Mouse (Mus musculus) hindbrain, postnatal 0 days (tissue): ENCODE measurements around the gene Ifitm6. TPM values are rescaled to one million over a fixed set of nuclear protein-coding genes. Genes with fewer than 3 reads are reported as not detected.

Experiments used
- ATAC-seq: fragments of 200-750 bp; cut with Nextera tagmentation; 2 replicates; pipeline ENCODE4 v1.8.0; 2017; ENCODE audit warnings: mild to moderate bottlenecking, moderate TSS enrichment, moderate library complexity
- DNase-seq: peaks from one replicate; pipeline ENCODE4 v3.0.0-alpha.2; 2015; ENCODE audit warnings: low spot score
- H3K27ac ChIP-seq: fragments of 300-500 bp; sonication (generic); 2 replicates; pipeline ENCODE4 v1.5.1; 2014; ENCODE audit warnings: mild to moderate bottlenecking
- H3K27me3 ChIP-seq: fragments of 300-500 bp; sonication (generic); 2 replicates; pipeline ENCODE4 v1.6.1; 2014; ENCODE audit warnings: low read length, mixed read lengths; ENCODE audit not compliant: insufficient read depth
- H3K36me3 ChIP-seq: fragments of 300-500 bp; sonication (generic); 2 replicates; pipeline ENCODE4 v1.6.1; 2014; ENCODE audit warnings: low read length, mixed read lengths; ENCODE audit not compliant: insufficient read depth
- H3K4me1 ChIP-seq: fragments of 300-500 bp; sonication (generic); 2 replicates; pipeline ENCODE4 v1.6.1; 2014; ENCODE audit warnings: antibody characterized with exemption, low read length, mixed read lengths; ENCODE audit not compliant: insufficient read depth
- H3K4me2 ChIP-seq: fragments of 300-500 bp; sonication (generic); 2 replicates; pipeline ENCODE4 v1.6.1; 2014; ENCODE audit warnings: low read depth, mild to moderate bottlenecking, low read length, moderate library complexity, mixed read lengths
- H3K4me3 ChIP-seq: fragments of 300-500 bp; sonication (generic); 2 replicates; pipeline ENCODE4 v1.5.1; 2014; ENCODE audit warnings: low read length
- H3K9ac ChIP-seq: fragments of 300-500 bp; sonication (generic); replicated peaks from 2 replicates; pipeline ENCODE4 v1.6.1; 2014; ENCODE audit warnings: mild to moderate bottlenecking, low read length, moderate library complexity, mixed read lengths
- H3K9me3 ChIP-seq: fragments of 300-500 bp; sonication (generic); 2 replicates; pipeline ENCODE4 v1.6.1; 2016; ENCODE audit warnings: low read length, mixed read lengths
- CTCF ChIP-seq: IDR thresholded peaks from 2 replicates; pipeline ENCODE4 v1.5.1; 2016; ENCODE audit warnings: antibody characterized with exemption, control low read depth, low read depth
- WGBS: fragments of 180-500 bp; shearing (Covaris S2); extraction: QIAGEN DNeasy Blood & Tissue Kit; methylation state at CpG from one replicate; pipeline ENCODE4 v1.1.7; 2014; 5-methylcytosine and 5-hydroxymethylcytosine counted together
- polyA plus RNA-seq: library from polyadenylated mRNA; unstranded; fragments of >200 nt; fragmentation: Nextera tagmentation; extraction: Ambion mirVana; gene quantifications from 2 replicates; pipeline ENCODE4 v1.2.1, GENCODE M21; 2015
- total RNA-seq: library from RNA; depleted of rRNA; stranded (reverse); fragments of >200 nt; gene quantifications from 2 replicates; pipeline ENCODE4 v1.2.3, GENCODE M21; 2014; rRNA removed

Gene Ifitm6
- total and polyA plus RNA-seq, 2 experiments from 2014 or later, result 0.37 to 0.69 TPM

DNA sequence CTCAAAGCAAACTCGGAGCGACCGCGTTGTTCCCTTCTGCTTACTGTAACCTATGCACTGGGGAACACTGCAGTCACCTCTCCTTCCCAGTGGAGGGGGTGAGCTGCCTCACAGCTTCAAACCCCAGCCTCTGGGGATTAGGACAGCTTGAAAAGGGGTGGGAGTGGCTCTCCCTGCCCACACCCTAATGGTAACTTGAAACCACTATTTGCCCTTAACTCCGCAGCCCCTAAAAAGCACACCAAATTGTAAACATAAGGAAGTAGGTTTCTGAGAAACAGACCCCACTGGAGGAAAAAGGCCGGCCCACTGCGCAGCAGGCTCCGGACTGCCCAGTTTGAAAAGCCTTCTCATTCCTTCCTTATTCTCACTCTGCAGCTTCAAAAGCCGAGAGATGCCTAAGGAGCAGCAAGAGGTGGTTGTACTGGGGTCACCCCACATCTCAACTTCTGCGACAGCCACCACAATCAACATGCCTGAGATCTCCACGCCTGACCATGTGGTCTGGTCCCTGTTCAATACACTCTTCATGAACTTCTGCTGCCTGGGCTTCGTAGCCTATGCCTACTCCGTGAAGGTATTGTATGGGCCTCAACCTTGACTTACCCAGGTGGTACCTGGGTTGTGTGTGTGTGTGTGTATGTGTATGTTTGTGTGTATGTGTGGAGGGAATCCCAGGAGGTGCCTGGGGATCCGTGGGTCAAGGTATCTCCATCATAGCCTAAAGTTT lies 49.7 kb downstream of the Ifitm6 start:
- Histone ChIP-seq H3K27me3 (no peaks in the 10 kb centered on the region), H3K4me1 (no peaks in the 10 kb centered on the region), H3K9me3 (no peaks in the 10 kb centered on the region), H3K36me3 (no peaks in the 10 kb centered on the region), H3K4me3 (no peak overlapping the region), H3K27ac (no peak overlapping the region), H3K9ac (no peak overlapping the region), H3K4me2 (no peak overlapping the region)
- no peak for DNase-seq
- no peak for ATAC-seq
- TF ChIP-seq CTCF, result no peak
- 16% methylated on average over 14 of the region's 14 CpGs for WGBS

DNA sequence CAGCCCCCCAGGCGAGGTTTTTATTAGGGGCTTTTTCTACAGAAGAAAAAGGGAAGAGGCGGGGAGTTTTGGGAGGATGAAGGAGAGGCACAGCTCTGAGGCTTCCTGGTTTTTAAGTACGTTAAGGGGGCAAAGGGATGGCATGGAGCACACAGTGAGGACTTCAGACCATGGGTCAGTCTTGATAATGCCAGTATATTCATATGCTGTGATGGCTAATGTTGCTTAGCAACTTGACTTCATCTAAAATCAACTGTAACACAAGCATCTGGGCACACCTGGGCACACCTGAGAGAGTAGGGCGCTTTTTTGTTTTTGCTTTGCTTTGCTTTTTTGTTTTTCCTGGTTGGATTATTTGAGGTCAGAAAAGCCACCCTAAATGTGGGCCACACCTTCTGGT lies 50.8 kb downstream of the Ifitm6 start, which contains the start of gene Ifitm1:
Gene Ifitm1, plus strand, starts transcription at position 301 of the 400 bp plus-strand sequence.
- no peak for TF ChIP-seq CTCF
- no peaks in the 10 kb centered on the region for H3K4me1 ChIP-seq
- no peak within 1 kb of the TSS for H3K4me3 ChIP-seq
- no peak within 1 kb of the TSS for H3K9ac ChIP-seq
- H3K27ac ChIP-seq, result no peak within 1 kb of the TSS
- ATAC-seq (no peak), DNase-seq (no peak)
- no peak within 1 kb of the TSS for H3K4me2 ChIP-seq
- no peaks in the 10 kb centered on the region for H3K9me3 ChIP-seq
- no peaks in the 10 kb centered on the region for H3K27me3 ChIP-seq
- no peaks in the 10 kb centered on the region for H3K36me3 ChIP-seq
- 94% methylated on average over 4 of the region's 4 CpGs for WGBS

Other genes starting within 250 kb of the Ifitm6 start
Only the 30 nearest of the 31 such genes appear.
- gene Syce1, start 230.1 kb downstream of the Ifitm6 start, total RNA-seq, result 0.29 TPM in 1 of 2 replicates, not detected in the other
- 0.59 and 0.68 TPM in 2 replicates for gene Syce1, start 230.1 kb downstream of the Ifitm6 start, polyA plus RNA-seq
- 20.2 and 23.7 TPM in 2 replicates for gene Zfp941, start 195.7 kb downstream of the Ifitm6 start, total RNA-seq
- gene Zfp941, start 195.7 kb downstream of the Ifitm6 start, polyA plus RNA-seq, result 19.3 and 20.0 TPM in 2 replicates
- gene Urah, start 182.9 kb downstream of the Ifitm6 start, total RNA-seq, result 0.37 TPM in 1 of 2 replicates, not detected in the other
- 0.43 and 0.80 TPM in 2 replicates for gene Urah, start 182.9 kb downstream of the Ifitm6 start, polyA plus RNA-seq
- not detected in 2 replicates for gene Scgb1c1, start 172.4 kb downstream of the Ifitm6 start, total RNA-seq
- 0.61 TPM in 1 of 2 replicates, not detected in the other for gene Scgb1c1, start 172.4 kb downstream of the Ifitm6 start, polyA plus RNA-seq
- 0.18 and 0.42 TPM in 2 replicates for gene Odf3, start 170.1 kb downstream of the Ifitm6 start, total RNA-seq
- gene Odf3, start 170.1 kb downstream of the Ifitm6 start, polyA plus RNA-seq, result 0.19 and 0.43 TPM in 2 replicates
- 0.47 and 1.9 TPM in 2 replicates for gene Gm45785, start 161.6 kb downstream of the Ifitm6 start, total RNA-seq
- not detected in 2 replicates for gene Gm45785, start 161.6 kb downstream of the Ifitm6 start, polyA plus RNA-seq
- 91.8 and 117 TPM in 2 replicates for gene Ric8a, start 161.0 kb downstream of the Ifitm6 start, total RNA-seq
- gene Ric8a, start 161.0 kb downstream of the Ifitm6 start, polyA plus RNA-seq, result 85.8 and 89.9 TPM in 2 replicates
- gene Bet1l, start 160.3 kb downstream of the Ifitm6 start, total RNA-seq, result 17.8 and 18.9 TPM in 2 replicates
- gene Bet1l, start 160.3 kb downstream of the Ifitm6 start, polyA plus RNA-seq, result 47.1 and 52.6 TPM in 2 replicates
- 104 and 113 TPM in 2 replicates for gene Psmd13, start 136.0 kb downstream of the Ifitm6 start, total RNA-seq
- 259 and 275 TPM in 2 replicates for gene Psmd13, start 136.0 kb downstream of the Ifitm6 start, polyA plus RNA-seq
- gene Sirt3, start 135.6 kb downstream of the Ifitm6 start, total RNA-seq, result 56.3 and 71.6 TPM in 2 replicates
- gene Sirt3, start 135.6 kb downstream of the Ifitm6 start, polyA plus RNA-seq, result 74.6 and 75.6 TPM in 2 replicates
- gene Cox8b, start 117.5 kb downstream of the Ifitm6 start, total RNA-seq, result not detected in 2 replicates
- not detected in 2 replicates for gene Cox8b, start 117.5 kb downstream of the Ifitm6 start, polyA plus RNA-seq
- 1.1 and 1.6 TPM in 2 replicates for gene Nlrp6, start 97.0 kb downstream of the Ifitm6 start, total RNA-seq
- 0.61 and 0.78 TPM in 2 replicates for gene Nlrp6, start 97.0 kb downstream of the Ifitm6 start, polyA plus RNA-seq
- gene Pgghg, start 76.5 kb downstream of the Ifitm6 start, total RNA-seq, result 16.3 and 16.6 TPM in 2 replicates
- gene Pgghg, start 76.5 kb downstream of the Ifitm6 start, polyA plus RNA-seq, result 6.7 and 7.5 TPM in 2 replicates
- not detected in 2 replicates for gene Ifitm5, start 67.6 kb downstream of the Ifitm6 start, total RNA-seq
- 0.39 TPM in 1 of 2 replicates, not detected in the other for gene Ifitm5, start 67.6 kb downstream of the Ifitm6 start, polyA plus RNA-seq
- not detected in 2 replicates for gene Gm45717, start 62.0 kb downstream of the Ifitm6 start, total RNA-seq
- 0.38 TPM in 1 of 2 replicates, not detected in the other for gene Gm45717, start 62.0 kb downstream of the Ifitm6 start, polyA plus RNA-seq
- gene Ifitm2, start 61.9 kb downstream of the Ifitm6 start, total RNA-seq, result 79.3 and 82.4 TPM in 2 replicates
- gene Ifitm2, start 61.9 kb downstream of the Ifitm6 start, polyA plus RNA-seq, result 269 and 281 TPM in 2 replicates
- gene Ifitm1, start 50.7 kb downstream of the Ifitm6 start, total RNA-seq, result 16.5 and 39.5 TPM in 2 replicates
- 22.4 and 24.0 TPM in 2 replicates for gene Ifitm1, start 50.7 kb downstream of the Ifitm6 start, polyA plus RNA-seq
- gene Ifitm3, start 7.2 kb downstream of the Ifitm6 start, total RNA-seq, result 29.3 and 41.7 TPM in 2 replicates
- gene Ifitm3, start 7.2 kb downstream of the Ifitm6 start, polyA plus RNA-seq, result 92.8 and 93.3 TPM in 2 replicates
- not detected in 2 replicates for gene Gm17387, start 11.2 kb upstream of the Ifitm6 start, total RNA-seq
- not detected in 2 replicates for gene Gm17387, start 11.2 kb upstream of the Ifitm6 start, polyA plus RNA-seq
- gene B4galnt4, start 43.2 kb upstream of the Ifitm6 start, total RNA-seq, result 115 and 124 TPM in 2 replicates
- gene B4galnt4, start 43.2 kb upstream of the Ifitm6 start, polyA plus RNA-seq, result 41.8 and 46.2 TPM in 2 replicates
- gene Pkp3, start 60.3 kb upstream of the Ifitm6 start, total RNA-seq, result 0.58 TPM in 1 of 2 replicates, not detected in the other
- 0.29 TPM in 1 of 2 replicates, not detected in the other for gene Pkp3, start 60.3 kb upstream of the Ifitm6 start, polyA plus RNA-seq
- gene Sigirr, start 82.6 kb upstream of the Ifitm6 start, total RNA-seq, result 1.2 and 19.5 TPM in 2 replicates
- 2.4 and 2.6 TPM in 2 replicates for gene Sigirr, start 82.6 kb upstream of the Ifitm6 start, polyA plus RNA-seq
- gene Ano9, start 99.9 kb upstream of the Ifitm6 start, total RNA-seq, result 0.25 and 2.1 TPM in 2 replicates
- 0.45 and 0.66 TPM in 2 replicates for gene Ano9, start 99.9 kb upstream of the Ifitm6 start, polyA plus RNA-seq
- 13.6 and 25.6 TPM in 2 replicates for gene Ptdss2, start 104.5 kb upstream of the Ifitm6 start, total RNA-seq
- gene Ptdss2, start 104.5 kb upstream of the Ifitm6 start, polyA plus RNA-seq, result 96.1 and 96.8 TPM in 2 replicates
- gene Rnh1, start 154.9 kb upstream of the Ifitm6 start, total RNA-seq, result 65.2 and 74.3 TPM in 2 replicates
- gene Rnh1, start 154.9 kb upstream of the Ifitm6 start, polyA plus RNA-seq, result 55.3 and 55.7 TPM in 2 replicates
- gene Hras, start 176.1 kb upstream of the Ifitm6 start, total RNA-seq, result 115 and 120 TPM in 2 replicates
- 189 and 204 TPM in 2 replicates for gene Hras, start 176.1 kb upstream of the Ifitm6 start, polyA plus RNA-seq
- gene Lrrc56, start 176.2 kb upstream of the Ifitm6 start, total RNA-seq, result 9.5 and 19.7 TPM in 2 replicates
- 5.7 and 7.2 TPM in 2 replicates for gene Lrrc56, start 176.2 kb upstream of the Ifitm6 start, polyA plus RNA-seq
- 0.14 TPM in 1 of 2 replicates, not detected in the other for gene Lmntd2, start 196.2 kb upstream of the Ifitm6 start, total RNA-seq
- 0.29 and 0.40 TPM in 2 replicates for gene Lmntd2, start 196.2 kb upstream of the Ifitm6 start, polyA plus RNA-seq
- 24.5 and 35.7 TPM in 2 replicates for gene Rassf7, start 197.9 kb upstream of the Ifitm6 start, total RNA-seq
- 19.6 and 23.3 TPM in 2 replicates for gene Rassf7, start 197.9 kb upstream of the Ifitm6 start, polyA plus RNA-seq
- 52.2 and 56.4 TPM in 2 replicates for gene Phrf1, start 210.9 kb upstream of the Ifitm6 start, total RNA-seq
- 35.6 and 38.0 TPM in 2 replicates for gene Phrf1, start 210.9 kb upstream of the Ifitm6 start, polyA plus RNA-seq